Mouse (Mus musculus) ES-Bruce4 (cell line): Measurements from ENCODE around the gene Agap1.

ENCODE experiments used
- CTCF ChIP-seq: IDR thresholded peaks from one replicate; pipeline ENCODE4 v1.8.1; 2011; ENCODE audit warnings: low read depth, low read length
- EP300 ChIP-seq: IDR thresholded peaks from 2 replicates; pipeline ENCODE4 v1.6.1; 2011; ENCODE audit warnings: low read depth, low read length; ENCODE audit not compliant: insufficient read depth

DNA sequence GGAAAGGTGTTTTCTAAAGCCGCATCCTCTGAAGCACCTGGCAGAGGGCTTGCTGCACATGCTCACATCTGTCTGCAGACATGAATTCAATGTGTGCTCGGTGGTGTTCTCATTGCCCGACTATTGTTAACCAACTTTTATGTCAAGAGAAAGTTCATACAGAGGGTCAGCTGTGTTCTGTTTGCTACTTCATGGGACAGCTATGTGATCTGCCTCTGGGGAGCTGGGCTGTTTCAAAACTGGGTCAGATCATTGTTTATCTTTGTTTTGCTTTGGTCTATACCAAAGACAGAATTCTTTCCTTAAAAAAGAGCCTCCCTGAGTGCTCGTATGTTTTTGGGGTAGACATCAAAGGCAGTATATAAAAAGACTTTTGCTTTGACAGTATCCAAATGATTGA lies 89.5 kb downstream of the Agap1 start:
- TF ChIP-seq CTCF (no peak), EP300 (no peak)
